Mouse (Mus musculus): ENCODE results near the gene Cd300lg.

DNA sequence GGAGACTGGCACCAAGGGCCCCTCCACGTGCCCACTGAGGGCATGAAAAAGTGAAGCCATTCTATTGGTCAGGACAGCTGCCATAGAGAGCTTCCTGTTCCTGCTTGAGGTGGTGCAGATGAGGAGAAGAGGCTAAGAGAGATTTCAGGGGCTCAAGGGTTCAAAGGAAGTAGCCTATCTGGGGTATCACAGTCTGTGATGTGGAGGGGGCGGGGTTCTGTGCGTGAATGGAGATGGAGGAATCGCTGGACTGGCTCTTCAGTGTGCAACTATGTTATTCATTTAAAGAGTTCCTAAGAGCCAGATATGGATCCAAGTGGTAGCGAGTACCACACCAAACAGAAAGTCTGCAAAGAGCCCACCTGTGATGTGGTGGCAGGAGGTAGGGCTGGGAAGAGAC lies 55.1 kb downstream of the Cd300lg start:
- no peak for TF ChIP-seq POLR2A (IDR thresholded peaks at IDR 0.05; ENCODE audit: borderline replicate concordance, low read depth, low read length)
- no peak for TF ChIP-seq CTCF (IDR thresholded peaks at IDR 0.05; ENCODE audit: low read depth, low read length)
